Mouse (Mus musculus) erythroblast, adult 5-6 weeks (primary cell): ENCODE measurements around the gene Tst. TPM values are rescaled to one million over a fixed set of nuclear protein-coding genes. Genes with fewer than 3 reads are reported as not detected.
A peak's percentile ranks its signal among the peaks of the same experiment; 100 is the strongest.

Source experiments
- ATAC-seq: replicated peaks from 2 replicates; pipeline ENCODE4 v1.8.0; 2016; ENCODE audit warnings: moderate number of reproducible peaks, mild to moderate bottlenecking, moderate TSS enrichment, inconsistent platforms; ENCODE audit not compliant: poor library complexity, low FRiP score, severe bottlenecking
- total RNA-seq, 2 experiments: library from RNA; stranded (forward) in 1 of 2; stranded (reverse) in 1 of 2; fragments of 150-400 nt in 1 of 2; fragments of 200-764, 138-1000 nt in 1 of 2; gene quantifications; 2 replicates each; pipeline versions ENCODE4 v1.2.3 to v1.2.4; 2015 to 2017; ENCODE audit warnings: low replicate concordance in 2 of 2

Tst gene
- total RNA-seq, 2 experiments from 2014 or later, result 3.5 to 6.0 TPM

DNA sequence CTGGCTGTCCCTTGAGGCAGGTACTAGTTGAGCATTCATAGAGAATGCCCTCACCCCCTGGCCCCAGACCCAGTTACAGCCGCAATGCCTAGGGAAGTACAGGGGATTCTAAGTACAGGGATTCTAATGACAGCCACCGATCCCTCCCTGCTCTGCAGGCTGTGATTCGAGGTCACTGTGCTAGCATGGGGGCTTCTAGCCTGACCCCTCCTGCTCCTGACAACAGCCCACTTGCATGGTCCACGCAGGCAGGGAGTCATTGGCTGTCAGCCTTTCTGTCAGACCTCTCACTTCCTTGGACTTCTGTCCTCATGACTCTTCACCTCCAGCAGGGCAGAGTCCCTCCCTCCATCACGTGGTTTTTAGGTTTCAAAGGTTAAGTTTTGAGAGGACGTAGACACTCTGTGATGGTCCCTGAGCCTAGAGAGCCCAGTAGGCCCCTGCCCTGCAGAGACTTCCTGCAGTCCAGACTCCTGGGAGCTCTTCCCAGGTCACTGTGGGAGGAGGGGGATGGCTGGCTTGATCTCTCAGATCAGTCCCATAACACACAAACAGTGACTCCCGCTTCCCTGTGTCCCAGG is 25.9 kb upstream of the Tst start:
- no peak for ATAC-seq

DNA sequence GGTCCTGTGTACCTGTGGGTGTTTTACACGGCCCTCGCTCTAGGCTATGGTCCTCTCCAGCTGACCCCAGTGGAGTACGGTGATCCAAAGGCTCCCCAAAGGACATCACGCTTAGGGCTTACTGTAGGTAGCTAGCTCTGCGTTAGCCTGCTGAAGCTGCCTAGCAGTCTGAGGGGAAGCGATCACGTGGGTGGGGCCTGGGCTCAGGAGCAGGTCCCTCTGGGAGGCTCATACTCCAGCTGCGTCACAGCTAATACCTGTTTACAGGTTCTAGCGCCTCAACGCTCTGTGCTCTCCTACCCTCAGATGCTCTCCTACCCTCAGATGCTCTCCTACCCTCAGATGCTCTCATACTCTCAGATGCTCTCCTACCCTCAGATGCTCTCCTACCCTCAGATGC is 25.2 kb upstream of the Tst start:
- no peak for ATAC-seq

GRCm38 (mm10) chr15:78429871-78430622 is 24.3 kb upstream of the Tst start:
- no peak for ATAC-seq

GRCm38 (mm10) chr15:78429139-78429459 is 23.4 kb upstream of the Tst start:
- ATAC-seq, result no peak

GRCm38 (mm10) chr15:78428391-78429138 is 22.9 kb upstream of the Tst start, which contains the start of gene Kctd17:
TSS of gene Kctd17 (plus strand) at chr15:78428564.
- no peak for ATAC-seq

DNA sequence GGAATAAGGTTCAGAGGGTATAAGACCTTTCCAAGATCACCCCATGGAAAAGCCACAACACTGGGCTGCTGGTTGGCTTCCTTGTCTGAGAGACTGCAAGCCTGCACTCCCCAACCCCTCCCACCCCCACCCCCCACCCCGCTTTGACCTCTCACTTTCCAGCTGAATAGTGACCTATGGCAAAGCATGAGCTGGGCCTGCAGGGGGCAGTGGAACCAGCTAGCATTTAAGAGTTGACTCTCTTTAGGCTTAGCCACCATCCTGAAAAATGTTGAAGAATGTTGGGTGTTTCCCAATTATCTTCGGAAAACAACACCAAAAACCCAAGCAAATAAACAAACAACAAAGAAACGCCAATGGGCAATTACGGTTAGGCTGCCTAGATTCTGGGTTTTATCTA is 19.5 kb upstream of the Tst start:
- no peak for ATAC-seq

DNA sequence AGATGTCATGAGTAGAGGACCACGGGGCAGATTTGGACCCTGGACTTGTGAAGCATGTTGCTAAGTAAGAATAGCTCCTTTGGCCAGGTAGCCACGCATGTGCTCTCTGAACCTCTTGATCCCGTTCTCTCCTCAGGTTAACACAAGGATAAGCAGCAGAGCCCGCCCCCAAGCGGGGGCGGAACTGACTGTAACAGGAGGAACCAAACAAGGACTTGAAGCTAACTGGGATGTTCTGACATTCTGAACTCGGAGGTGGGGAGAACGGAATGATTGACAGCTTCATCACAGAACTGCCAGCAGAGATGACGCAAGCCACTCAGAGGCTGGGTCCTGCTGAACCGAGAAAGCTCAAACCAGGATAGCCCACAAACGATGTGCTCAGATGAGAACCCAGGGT is 18.8 kb upstream of the Tst start:
- ATAC-seq, result no peak

- peak; percentile 93 for ATAC-seq
These were observed 16.6 kb upstream of the Tst start for GRCm38 (mm10) chr15:78422046-78422956.

DNA sequence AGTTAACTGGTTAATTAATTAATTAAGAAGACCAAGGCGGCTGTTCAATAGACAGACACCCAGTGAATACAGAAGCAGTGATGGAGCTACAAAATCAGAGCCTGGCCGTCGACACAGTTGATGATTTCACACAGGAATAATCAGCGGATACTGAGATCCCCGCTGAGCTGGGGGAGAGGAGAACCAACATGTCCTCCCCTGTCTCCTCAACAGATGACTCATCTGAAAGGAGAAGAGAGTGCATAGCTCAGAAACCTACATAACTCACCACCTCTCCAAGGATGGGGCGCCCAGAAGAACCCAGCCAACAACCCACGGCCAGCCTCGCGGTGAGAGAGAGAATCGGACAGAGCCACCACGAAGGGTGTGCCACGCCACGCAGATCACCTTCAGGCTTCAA is 14.7 kb upstream of the Tst start:
- no peak for ATAC-seq

DNA sequence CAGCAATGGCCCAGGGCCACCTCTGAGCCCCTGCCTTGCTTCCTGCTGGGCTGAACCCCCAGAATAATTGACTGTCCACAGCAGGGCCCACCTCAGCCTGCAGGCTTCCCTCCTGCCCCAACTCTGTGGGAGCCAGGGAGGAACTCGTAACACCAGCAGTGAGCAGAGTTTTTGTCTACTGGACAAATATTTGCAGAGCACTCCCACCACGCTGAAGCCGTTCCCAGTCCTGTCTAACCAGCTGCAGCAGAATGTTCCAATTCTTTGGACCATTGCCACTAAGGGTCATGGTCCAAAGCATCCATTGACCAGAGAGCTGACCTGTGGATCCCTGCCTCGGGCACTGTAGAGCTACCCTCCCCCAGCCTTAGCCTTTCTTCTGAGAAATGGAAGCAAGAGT is 11.2 kb upstream of the Tst start:
- ATAC-seq, result no peak

DNA sequence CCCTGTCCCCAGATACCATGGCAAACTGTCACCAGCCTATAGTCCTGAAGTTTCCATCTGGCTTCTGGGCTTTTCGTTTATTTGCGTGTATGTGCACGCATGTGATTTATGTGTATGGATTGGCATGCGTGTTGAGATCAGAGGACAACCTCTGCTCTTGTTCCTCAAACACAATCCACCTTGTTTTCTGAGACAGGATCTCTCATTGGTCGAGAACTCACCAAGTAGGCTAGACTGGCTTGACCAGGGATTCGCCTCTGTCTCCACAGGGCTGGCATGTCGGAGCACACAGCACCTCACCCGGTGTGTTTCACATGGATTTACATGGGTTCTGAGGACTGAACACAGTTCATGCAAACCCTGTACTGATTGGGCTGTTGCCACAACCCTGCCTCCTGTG is 8.4 kb upstream of the Tst start:
- ATAC-seq, result no peak

GRCm38 (mm10) chr15:78413719-78414117 is 8.0 kb upstream of the Tst start:
- ATAC-seq, result 0 out of 2 replicates have a peak, but pooled peaks have one; percentile 0

GRCm38 (mm10) chr15:78413083-78413718 is 7.5 kb upstream of the Tst start:
- ATAC-seq, result peak; percentile 89

DNA sequence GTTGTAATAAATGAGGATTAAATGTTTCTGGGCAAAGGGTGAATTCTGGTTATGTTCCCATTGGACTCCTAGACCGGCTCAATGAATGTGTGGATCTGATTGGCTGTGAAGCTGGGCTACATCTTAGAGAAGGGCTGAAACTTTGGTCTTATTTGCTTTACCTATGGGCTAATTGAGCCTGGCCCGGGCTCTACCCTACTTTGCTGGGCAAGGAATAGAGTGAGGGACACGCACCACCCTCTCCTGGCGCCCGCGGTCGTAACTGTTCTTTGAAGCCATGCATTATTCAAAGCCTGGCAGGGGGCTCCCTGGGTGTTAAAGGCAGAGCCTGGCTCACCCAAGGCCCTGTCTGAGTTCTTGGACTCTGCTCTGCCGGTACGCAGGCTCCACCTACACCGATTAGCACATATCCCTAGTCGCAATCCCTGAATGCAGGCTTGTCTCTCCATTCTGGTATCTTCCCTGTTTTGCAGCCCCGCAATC is 3.9 kb upstream of the Tst start:
- ATAC-seq, result no peak

DNA sequence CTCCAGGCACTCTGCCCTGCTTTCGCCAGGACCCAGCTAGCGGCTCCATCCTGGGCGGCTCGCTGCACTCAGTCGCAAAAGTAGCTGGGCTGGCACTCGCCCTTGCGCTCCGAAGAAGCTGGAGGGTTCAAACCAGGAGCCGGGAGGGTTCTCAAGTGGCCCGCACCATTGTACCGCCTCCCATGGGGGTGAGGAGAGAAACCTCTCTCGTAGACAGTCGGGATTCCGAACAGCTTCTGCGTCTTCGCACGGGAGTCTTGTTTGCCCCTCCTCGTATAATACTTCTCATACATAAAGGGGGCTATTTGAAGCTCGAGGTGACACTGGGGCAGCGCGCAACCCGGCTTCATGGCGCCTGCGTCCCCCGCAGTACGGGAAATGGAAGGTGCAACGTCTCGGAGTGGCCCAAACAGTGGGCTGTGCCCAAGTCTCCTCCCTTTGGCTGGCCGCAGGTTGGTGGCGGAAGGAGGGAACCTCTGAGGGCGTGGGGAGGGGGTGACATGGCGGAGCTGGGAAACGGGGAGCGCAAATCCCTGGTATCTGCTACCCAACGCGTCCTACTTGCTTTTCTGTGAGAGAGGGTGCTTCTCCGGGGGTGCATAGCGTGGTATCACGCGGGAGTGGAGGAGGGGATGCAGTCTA is 707 bp upstream of the Tst start, which contains the start of gene Mpst:
TSS of gene Mpst (plus strand) at position 124 of the 642 bp plus-strand sequence.
- peak; percentile 84 for ATAC-seq

GRCm38 (mm10) chr15:78405098-78405497 is 609 bp downstream of the Tst start:
- no peak for ATAC-seq

DNA sequence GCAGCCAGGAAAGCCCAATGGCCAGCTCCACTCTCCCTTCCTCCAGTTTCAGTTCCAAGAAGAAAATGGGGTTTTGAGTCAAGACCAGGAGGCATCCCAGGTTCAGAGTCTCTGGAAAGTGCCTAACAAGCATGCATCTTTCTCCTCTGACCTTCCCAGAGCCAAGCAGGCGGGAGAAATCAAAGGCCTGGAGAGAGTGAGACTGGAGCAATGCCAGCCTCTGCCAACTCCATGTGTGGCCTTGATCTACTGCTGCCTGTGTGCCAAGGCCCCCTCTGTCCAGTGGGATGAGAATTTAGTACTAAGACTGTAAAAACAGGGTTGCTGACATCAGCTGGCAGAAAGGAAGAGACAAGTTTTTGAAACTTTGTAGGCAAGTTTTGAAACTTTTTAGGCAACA is 1.8 kb downstream of the Tst start:
- no peak for ATAC-seq

- no peak for ATAC-seq
These were observed 2.4 kb downstream of the Tst start for GRCm38 (mm10) chr15:78403301-78403741.

- no peak for ATAC-seq
These were observed 3.3 kb downstream of the Tst start for GRCm38 (mm10) chr15:78402423-78402822.
